Mouse (Mus musculus): ENCODE measurements at regions not wholly inside any gene's neighbourhood (a gene's known extent, or its start where the extent isn't known, plus 50 kb on each side); places are given as distances from the start of the nearest gene placed in this dataset.

DNA sequence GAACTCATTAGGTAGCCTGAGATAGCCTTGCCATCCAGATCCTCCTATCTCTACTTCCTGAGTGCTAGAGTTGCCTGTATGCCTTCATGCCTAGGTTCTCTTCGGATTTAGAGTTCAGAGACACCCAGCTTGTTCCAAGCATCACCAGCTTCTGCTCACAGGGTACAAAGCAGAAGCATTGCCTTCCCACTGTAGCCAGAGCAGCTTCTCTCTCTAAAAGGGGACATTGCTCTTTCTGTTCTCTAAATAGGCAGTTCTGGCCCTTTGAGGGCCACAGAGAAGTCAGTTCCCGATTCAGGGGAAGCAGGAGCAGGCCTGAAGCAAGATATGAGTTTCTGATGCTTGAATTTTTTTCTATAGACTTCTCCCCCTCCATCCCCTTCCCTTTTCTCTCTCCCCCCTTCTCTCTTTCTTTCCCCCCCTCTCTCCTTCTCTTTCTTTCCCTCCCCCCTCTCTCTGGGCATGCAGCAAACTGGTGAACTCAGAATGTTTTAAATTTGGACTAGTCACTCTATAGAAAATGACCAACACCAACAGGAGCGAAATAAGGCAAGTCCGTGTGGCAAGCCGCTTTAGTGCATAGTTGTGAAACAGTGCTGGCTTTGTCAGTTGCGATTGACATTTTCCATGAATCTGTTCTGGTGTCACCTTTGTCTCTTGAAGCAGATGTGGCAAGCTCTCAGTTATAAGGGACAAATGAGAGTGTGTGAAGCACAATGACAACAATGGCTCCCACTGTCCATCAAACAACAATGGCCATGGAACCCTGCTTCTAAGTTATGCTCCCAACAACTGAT, 273.2 kb upstream of the Klf4 start:
- in situ Hi-C loops (cut with MboI; ENCODE audit: low sequenced_read_pairs in 2 of 2, unreplicated experiment in 2 of 2): no loop called here

DNA sequence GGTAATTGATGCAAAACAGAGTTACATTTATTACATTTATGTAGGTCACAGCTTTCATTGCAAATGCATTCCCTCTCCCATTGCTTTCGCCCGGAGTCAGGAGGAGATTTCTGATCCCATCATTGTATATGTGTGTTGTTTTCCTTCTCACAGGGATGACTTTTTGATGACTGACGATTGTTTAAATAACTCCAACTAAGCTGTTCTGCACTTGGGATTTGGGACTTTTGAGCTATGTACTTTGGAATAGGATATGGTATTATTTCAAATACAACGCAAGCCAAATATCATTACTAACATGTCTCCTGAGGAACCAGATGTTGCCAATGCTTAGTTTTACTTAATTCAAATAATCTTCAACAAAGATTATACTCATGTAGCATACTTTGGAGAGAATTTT, 269.8 kb upstream of the Klf4 start:
- Histone ChIP-seq H3K4me3 (ENCODE audit: insufficient read depth in 1 of 2, low read depth in 1 of 2, low read length in 2 of 2, poor library complexity in 1 of 2, severe bottlenecking in 1 of 2) (no peak overlapping the region), H3K36me3 (ENCODE audit: control insufficient read depth, insufficient read depth, low read length, poor library complexity, severe bottlenecking) (no peaks in the 10 kb centered on the region), H3K4me1 (ENCODE audit: control insufficient read depth in 2 of 2, insufficient read depth in 2 of 2, low read length in 2 of 2, poor library complexity in 1 of 2) (no peaks in the 10 kb centered on the region), H3K9me3 (ENCODE audit: control insufficient read depth, insufficient read depth, low read depth, low read length) (no peaks in the 10 kb centered on the region), H3K27ac (ENCODE audit: insufficient read depth, low read depth, low read length, poor library complexity, severe bottlenecking) (no peak overlapping the region), H3K9ac (ENCODE audit: insufficient read depth, low read depth, low read length, poor library complexity, severe bottlenecking) (no peak overlapping the region)
- DNase-seq (ENCODE audit: low read depth, low spot score): no peak
- TF ChIP-seq CHD2 (IDR thresholded peaks at IDR 0.05; ENCODE audit: low read depth, low read length) (no peak), ZNF384 (IDR thresholded peaks at IDR 0.05; ENCODE audit: low read depth, low read length) (no peak), ZC3H11A (IDR thresholded peaks at IDR 0.05; ENCODE audit: borderline replicate concordance, low read depth, low read length) (no peak), HCFC1 (IDR thresholded peaks at IDR 0.05; ENCODE audit: borderline replicate concordance, insufficient read depth, low read length) (no peak), MAFK (IDR thresholded peaks at IDR 0.05; ENCODE audit: insufficient read depth, low read depth, low read length) (no peak)
- in situ Hi-C loops (cut with MboI; ENCODE audit: low sequenced_read_pairs in 2 of 2, unreplicated experiment in 2 of 2): no loop called here

More for the DNA sequence above, 273.2 kb upstream of the Klf4 start:
- TF ChIP-seq ZNF384 (IDR thresholded peaks at IDR 0.05; ENCODE audit: low read depth, low read length) (no peak), ZC3H11A (IDR thresholded peaks at IDR 0.05; ENCODE audit: borderline replicate concordance, low read depth, low read length) (no peak), MAFK (IDR thresholded peaks at IDR 0.05; ENCODE audit: insufficient read depth, low read depth, low read length) (no peak), HCFC1 (IDR thresholded peaks at IDR 0.05; ENCODE audit: borderline replicate concordance, insufficient read depth, low read length) (no peak), CHD2 (IDR thresholded peaks at IDR 0.05; ENCODE audit: low read depth, low read length) (no peak)
- Histone ChIP-seq H3K36me3 (ENCODE audit: control insufficient read depth, insufficient read depth, low read length, poor library complexity, severe bottlenecking) (no peaks in the 10 kb centered on the region), H3K9ac (ENCODE audit: insufficient read depth, low read depth, low read length, poor library complexity, severe bottlenecking) (no peak overlapping the region), H3K4me1 (ENCODE audit: control insufficient read depth in 2 of 2, insufficient read depth in 2 of 2, low read length in 2 of 2, poor library complexity in 1 of 2) (no peaks in the 10 kb centered on the region), H3K4me3 (ENCODE audit: insufficient read depth in 1 of 2, low read depth in 1 of 2, low read length in 2 of 2, poor library complexity in 1 of 2, severe bottlenecking in 1 of 2) (no peak overlapping the region), H3K9me3 (ENCODE audit: control insufficient read depth, insufficient read depth, low read depth, low read length) (no peaks in the 10 kb centered on the region), H3K27ac (ENCODE audit: insufficient read depth, low read depth, low read length, poor library complexity, severe bottlenecking) (no peak overlapping the region)
- DNase-seq (ENCODE audit: low read depth, low spot score): no peak

DNA sequence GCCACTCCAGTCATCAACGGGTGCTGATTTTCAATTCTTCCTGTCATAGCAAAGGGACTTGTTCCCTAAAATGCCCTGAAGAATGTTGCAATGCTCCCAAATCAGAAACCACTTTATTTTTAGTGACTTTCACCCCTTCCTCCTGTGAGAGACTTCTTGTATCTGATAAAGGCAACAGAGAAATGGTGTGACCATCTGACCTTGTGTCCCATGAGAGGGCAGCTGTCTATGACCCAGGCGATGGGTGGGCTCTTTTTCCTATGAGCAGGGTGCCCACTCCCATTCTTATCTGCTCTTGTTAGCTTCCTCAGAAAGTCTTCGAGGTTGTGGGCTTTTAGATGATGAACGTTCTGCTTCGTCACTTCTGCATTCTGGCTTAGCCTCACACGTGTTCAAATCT, 265.8 kb upstream of the Klf4 start:
- in situ Hi-C loops (cut with MboI; ENCODE audit: low sequenced_read_pairs in 2 of 2, unreplicated experiment in 2 of 2): no loop called here
- no peak for DNase-seq (ENCODE audit: low read depth, low spot score)

DNA sequence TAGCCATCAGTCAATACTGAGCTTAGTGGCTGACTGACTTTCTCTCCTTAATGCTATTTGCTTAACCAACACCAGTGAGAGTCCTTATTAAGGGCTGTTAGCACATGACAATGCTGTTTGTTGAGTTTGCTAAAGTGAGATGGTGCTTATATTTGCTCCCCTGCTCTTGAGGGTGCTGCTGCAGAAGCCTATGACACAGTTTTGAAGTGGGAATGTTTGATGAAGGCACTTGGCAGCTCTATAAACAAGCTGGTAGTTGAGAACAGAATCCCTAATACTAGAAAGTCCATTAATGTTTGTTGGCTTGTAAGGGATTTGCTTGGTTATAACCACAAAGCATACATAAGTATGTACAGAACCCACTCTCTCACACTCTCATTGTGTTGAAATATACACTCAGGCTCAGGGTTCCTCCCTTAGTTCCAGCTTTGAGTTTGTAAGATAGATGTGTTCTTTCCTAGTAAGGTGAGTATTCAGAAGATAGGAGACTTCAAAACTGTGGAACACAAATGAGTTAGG, 249.1 kb upstream of the Klf4 start:
- no peak for TF ChIP-seq CHD2 (IDR thresholded peaks at IDR 0.05; ENCODE audit: low read depth, low read length)
- no peak for TF ChIP-seq HCFC1 (IDR thresholded peaks at IDR 0.05; ENCODE audit: borderline replicate concordance, insufficient read depth, low read length)
- no peak for TF ChIP-seq ZNF384 (IDR thresholded peaks at IDR 0.05; ENCODE audit: low read depth, low read length)
- TF ChIP-seq ZC3H11A (IDR thresholded peaks at IDR 0.05; ENCODE audit: borderline replicate concordance, low read depth, low read length): no peak
- no peak for TF ChIP-seq MAFK (IDR thresholded peaks at IDR 0.05; ENCODE audit: insufficient read depth, low read depth, low read length)
- Histone ChIP-seq H3K36me3 (ENCODE audit: control insufficient read depth, insufficient read depth, low read length, poor library complexity, severe bottlenecking) (no peaks in the 10 kb centered on the region), H3K9ac (ENCODE audit: insufficient read depth, low read depth, low read length, poor library complexity, severe bottlenecking) (no peak overlapping the region), H3K9me3 (ENCODE audit: control insufficient read depth, insufficient read depth, low read depth, low read length) (no peaks in the 10 kb centered on the region), H3K4me3 (ENCODE audit: insufficient read depth in 1 of 2, low read depth in 1 of 2, low read length in 2 of 2, poor library complexity in 1 of 2, severe bottlenecking in 1 of 2) (no peak overlapping the region), H3K27ac (ENCODE audit: insufficient read depth, low read depth, low read length, poor library complexity, severe bottlenecking) (no peak overlapping the region), H3K4me1 (ENCODE audit: control insufficient read depth in 2 of 2, insufficient read depth in 2 of 2, low read length in 2 of 2, poor library complexity in 1 of 2) (no peaks in the 10 kb centered on the region)
- in situ Hi-C loops (cut with MboI; ENCODE audit: low sequenced_read_pairs in 2 of 2, unreplicated experiment in 2 of 2): no loop called here
- no peak for DNase-seq (ENCODE audit: low read depth, low spot score)

More for the DNA sequence above, 265.8 kb upstream of the Klf4 start:
- no peak overlapping the region for H3K27ac ChIP-seq (ENCODE audit: insufficient read depth, low read depth, low read length, poor library complexity, severe bottlenecking)
- no peaks in the 10 kb centered on the region for H3K9me3 ChIP-seq (ENCODE audit: control insufficient read depth, insufficient read depth, low read depth, low read length)
- H3K4me1 ChIP-seq (ENCODE audit: control insufficient read depth in 2 of 2, insufficient read depth in 2 of 2, low read length in 2 of 2, poor library complexity in 1 of 2): no peaks in the 10 kb centered on the region
- TF ChIP-seq CHD2 (IDR thresholded peaks at IDR 0.05; ENCODE audit: low read depth, low read length): no peak
- no peak for TF ChIP-seq ZNF384 (IDR thresholded peaks at IDR 0.05; ENCODE audit: low read depth, low read length)
- TF ChIP-seq ZC3H11A (IDR thresholded peaks at IDR 0.05; ENCODE audit: borderline replicate concordance, low read depth, low read length): no peak
- no peak for TF ChIP-seq HCFC1 (IDR thresholded peaks at IDR 0.05; ENCODE audit: borderline replicate concordance, insufficient read depth, low read length)
- TF ChIP-seq MAFK (IDR thresholded peaks at IDR 0.05; ENCODE audit: insufficient read depth, low read depth, low read length): no peak
- no peaks in the 10 kb centered on the region for H3K36me3 ChIP-seq (ENCODE audit: control insufficient read depth, insufficient read depth, low read length, poor library complexity, severe bottlenecking)
- no peak overlapping the region for H3K9ac ChIP-seq (ENCODE audit: insufficient read depth, low read depth, low read length, poor library complexity, severe bottlenecking)
- no peak overlapping the region for H3K4me3 ChIP-seq (ENCODE audit: insufficient read depth in 1 of 2, low read depth in 1 of 2, low read length in 2 of 2, poor library complexity in 1 of 2, severe bottlenecking in 1 of 2)
